Mouse (Mus musculus) brain, adult 2 months (tissue): Measurements from ENCODE around the gene Plekhd1.

Experiments used
- DNase-seq: peaks from one replicate; pipeline ENCODE4 v3.0.0; 2011; ENCODE audit warnings: low read depth, low spot score

Plekhd1 gene

DNA sequence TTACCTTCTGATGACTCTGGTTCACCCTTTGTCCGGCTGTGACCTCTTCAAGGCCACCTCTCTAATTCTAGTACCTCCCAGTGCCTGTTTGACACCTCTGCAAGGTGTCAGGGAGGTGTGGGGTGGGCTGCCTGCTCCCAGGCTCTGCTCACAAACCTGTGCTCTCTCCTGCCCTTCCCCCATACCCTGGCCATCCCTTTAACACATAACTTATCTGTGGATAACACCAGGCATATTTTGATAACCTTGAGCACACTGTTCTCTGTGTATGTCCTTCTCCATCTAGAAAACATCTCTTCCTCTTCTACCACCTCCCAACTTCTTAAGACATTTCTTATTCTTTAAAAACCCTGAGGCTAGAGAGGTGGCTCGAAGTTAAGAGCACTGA is 6.7 kb downstream of the Plekhd1 start:
- DNase-seq, result no peak

DNA sequence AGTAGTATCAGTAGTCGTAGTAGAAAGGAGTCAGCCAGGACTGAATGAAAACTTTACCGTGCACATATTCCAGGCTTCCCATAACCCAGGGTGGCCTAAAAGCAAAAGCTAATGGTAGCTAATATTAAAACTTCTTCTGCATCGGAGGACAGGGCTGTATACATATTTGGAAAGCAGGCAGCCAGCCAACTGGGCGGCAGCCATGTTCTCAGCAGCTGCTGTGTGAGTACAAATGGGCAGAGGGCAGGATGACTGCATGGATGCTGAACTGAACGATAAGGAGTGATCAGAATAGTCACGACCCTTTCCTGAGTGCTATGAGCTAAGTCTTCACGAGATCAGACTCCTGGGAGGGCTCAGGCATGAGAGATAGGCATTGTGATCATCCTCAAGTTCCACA is 8.9 kb downstream of the Plekhd1 start:
- peak; percentile 28 for DNase-seq

DNA sequence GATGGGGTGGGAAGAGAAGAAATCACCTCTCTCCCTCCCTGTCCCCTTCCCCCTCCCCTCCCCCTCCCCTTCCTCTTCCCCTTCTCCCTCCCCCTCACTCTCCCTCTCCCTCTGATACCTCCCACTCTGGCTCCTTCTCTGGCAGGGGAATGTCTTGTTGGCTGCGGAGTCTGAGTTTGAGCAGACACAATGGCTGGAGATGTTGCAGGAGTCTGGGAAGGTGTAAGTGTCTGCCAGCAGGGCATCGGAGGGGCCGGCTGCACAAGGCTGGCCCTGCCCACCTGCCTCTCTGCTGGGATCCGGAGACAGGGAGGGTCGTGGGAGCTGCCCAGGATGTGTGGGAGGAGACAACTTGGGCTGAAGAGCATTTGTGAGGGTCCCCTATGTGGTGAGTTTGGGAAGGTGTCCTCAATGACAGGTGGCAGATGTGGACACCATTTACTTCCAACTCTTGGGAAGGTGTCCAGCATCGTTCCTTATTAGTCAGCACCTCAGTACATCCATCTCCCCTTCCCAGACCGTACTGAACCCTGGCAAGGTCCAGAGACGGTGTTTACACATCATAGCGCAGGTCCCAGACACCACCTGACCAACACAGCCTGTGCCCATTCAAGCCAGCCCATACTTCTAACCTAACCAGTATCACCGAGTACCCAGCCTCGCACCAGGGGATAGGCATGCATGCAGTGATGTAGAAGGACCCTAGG is 14.0 kb downstream of the Plekhd1 start:
- no peak for DNase-seq

DNA sequence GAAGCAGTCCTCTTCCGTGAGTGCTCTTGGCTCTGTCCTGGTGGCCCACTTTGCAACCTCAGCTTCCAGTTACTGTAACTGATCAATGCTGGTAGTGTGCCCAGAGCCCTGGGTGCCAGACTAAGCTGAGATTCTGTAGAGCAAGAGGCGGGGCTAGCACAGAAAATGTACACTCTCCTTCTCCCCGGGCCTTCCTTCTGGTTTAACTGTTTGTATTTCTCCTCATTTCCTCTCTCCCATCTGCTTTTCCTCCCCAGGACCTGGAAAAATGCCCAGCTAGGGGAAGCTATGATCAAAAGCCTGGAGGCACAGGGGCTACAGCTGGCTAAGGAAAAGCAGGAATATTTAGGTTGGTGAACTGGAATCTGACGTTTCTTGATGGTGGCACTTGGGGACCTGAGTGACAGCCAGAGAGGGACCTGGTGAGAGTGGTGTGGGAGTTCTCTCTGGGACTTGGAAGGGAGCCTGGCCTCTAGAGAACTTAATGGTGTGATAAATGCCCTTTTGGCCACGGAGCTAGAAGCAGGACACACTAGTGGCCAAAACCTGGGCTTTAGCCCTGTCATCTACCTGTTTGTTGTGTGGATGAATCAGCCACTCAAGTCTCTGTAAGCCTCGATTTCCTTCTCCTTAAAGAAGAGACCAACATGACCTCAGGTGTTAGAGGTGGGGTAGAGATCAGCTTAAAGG is 14.7 kb downstream of the Plekhd1 start:
- DNase-seq, result peak; percentile 74

DNA sequence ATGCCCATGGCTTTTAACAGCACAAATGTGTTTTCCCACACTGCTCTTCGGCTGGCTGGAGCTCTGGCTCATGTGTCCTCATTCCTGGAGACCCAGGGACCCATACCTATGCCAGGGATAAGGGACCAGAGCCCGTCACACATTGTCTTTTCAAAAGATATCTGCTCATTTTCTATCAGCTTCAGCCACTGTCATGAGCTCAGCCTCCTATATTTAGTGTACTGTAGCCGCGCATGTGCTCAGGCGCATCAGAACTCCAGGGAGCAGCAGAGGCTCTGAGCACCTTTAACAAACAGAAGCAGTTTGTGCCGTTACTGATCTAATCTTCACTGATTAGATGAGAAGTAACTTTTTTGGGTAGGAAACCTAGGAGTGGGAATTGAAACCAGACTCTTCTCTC is 23.5 kb downstream of the Plekhd1 start:
- no peak for DNase-seq

DNA sequence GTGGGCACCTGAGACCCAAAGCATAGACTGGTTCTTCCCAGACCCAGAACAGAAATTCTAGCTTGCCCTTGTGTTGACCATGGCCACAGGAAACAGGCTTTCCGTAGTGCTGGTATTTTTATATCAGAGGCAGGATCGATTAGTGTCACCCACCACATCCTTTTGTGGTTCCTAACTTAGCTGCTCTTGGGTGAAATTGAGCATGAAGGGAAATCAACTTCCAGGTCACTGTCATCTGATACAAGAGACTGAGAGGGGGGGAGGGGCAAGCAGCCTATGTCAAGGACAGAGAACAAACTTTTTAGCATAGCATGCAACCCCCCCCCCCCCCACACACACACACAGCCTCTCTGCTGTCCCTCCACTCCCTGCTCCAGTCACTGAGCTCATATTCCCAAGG is 26.8 kb downstream of the Plekhd1 start:
- DNase-seq, result no peak

DNA sequence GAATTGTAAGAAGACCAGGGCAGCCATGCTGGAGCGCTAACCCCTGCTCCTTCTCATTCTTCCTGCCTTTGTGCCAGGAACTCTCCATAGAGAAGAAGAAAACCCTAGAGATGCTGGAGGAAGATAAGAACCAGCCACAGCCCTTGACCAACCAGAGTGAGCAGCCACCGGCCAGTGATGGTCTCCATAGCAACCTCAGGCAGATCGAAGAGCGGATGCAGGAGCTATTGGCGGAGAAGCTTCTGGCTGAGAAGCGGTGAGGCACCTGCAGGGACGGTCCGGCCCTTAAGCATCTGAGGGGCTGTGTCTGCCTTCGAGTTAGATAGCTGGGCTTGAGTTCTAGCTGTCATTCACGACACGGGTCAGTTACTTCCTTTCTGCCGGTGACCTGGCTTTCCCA is 28.1 kb downstream of the Plekhd1 start:
- DNase-seq, result peak; percentile 33

DNA sequence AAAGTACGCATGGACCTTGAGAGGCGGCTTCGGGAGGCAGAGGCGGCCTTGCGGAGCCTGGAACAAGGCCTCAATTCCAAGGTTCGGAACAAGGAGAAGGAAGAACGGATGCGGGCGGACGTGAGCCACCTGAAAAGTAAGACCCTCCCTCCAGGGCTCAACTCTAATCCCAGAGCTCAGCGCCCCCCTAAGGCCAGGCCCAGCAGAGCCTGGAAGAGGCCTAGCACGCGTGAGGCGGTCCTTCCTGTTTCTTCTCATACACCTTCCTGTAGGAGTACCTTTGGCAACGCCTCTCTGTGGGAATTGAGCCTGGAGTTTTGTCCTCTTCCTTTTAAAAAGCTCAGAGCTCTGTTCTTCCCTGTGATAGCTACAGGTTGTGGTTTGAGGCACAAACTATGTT is 29.1 kb downstream of the Plekhd1 start:
- DNase-seq, result no peak

DNA sequence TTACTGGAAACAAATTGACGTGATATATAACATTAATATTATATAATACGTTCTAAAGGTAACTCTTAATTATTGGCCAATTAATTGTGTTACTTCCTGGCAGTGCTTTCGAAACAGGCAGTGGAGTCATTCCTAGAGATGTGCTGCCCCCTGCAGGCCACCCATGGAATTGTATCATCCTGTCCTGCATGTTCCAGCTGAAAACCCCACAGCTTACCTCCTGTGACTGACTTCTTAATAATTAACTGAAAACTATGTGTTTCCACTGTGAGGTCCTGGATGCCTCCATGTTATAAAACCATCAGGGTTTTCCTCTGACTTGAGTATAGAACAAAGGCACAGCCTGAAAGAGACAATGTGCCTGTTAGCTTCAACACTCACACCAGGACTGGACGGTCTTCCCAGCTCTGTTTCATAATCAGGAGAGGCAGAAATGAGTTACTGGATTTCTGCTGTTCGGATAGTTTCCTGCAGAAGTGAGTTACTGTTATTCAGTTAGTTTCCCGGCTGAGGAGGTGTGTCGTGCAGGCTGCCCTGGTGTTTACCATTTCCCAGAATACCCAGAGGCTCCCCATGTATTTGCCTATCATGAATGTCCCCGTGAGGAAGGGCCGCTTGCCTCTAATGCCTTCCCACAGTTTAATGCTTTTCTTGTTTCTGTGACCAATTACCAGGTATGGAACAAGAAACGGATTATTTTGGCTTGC is 32.6 kb downstream of the Plekhd1 start:
- DNase-seq, result peak; percentile 85

DNA sequence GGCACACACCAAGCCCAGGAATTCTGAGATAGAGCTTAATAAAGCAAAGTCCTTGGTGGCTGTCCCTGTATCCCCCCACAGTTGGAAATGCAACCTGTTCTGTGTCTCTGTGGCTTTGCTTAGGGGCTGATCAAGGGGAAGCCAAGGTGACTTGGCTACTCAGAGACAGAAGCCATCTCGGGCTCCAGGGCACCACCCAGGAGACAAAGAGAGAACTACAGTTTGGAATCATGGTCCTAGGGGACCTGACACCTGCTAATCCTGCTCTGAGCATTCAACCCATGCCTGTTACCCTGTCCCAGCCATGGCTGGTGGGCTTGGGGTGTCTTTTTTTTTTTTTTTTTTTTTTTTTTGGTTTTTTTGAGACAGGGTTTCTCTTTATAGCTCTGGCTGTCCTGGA is 35.8 kb downstream of the Plekhd1 start:
- no peak for DNase-seq

DNA sequence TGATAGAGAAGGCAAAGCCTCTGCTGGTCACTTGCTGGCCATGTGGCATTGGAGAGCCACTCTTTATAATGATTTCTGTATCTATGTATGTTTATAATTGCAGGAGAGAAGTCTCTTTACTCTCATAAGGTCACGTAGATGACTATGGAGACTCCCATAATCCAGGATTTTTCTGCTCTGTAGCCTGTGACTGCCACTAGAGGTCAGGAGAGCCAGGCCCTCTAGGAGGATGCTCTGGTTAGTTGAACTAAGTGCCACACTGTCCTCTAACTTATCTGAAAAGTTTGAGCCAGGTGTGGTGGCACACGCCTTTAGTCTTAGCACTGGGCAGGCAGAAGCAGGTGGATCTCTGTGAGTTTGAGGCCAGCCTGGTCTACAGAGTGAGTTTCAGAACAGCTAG is 36.4 kb downstream of the Plekhd1 start:
- DNase-seq, result peak; percentile 28

DNA sequence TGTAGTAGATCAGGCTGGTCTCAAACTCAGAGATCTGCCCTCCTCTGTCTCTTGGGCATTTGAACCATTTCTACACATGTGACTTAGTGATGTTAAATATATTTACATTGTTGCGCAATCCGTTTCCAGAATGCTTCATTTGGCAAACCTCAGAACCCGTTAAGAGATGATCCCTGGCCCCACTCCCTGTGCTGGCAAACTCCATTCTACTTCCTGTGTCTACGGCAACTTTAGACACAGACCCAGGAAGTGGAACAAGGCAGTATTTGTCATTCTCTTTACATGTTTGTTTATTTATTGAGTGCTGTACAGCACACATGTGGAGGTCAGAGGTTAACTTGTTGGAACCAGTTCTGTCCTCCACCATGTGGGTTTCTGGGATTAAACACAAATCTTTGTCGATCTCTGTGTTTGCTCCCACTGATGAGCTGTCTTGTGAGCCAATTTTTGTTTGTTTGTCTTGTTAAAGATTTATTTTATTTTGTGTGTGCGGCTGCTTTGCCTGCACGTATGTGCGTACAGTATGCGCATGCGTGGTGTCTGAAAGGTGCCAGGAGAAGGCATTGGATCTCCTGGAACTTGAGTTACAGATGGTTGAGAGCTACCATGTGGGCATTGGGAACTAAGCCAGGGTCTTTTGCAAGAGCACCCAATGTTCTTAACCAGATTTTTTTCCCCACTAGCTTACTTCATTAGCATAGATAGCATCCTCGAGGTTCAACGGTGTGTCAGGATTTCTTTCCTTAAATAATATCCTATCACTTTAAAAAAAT is 37.6 kb downstream of the Plekhd1 start:
- peak; percentile 73 for DNase-seq

DNA sequence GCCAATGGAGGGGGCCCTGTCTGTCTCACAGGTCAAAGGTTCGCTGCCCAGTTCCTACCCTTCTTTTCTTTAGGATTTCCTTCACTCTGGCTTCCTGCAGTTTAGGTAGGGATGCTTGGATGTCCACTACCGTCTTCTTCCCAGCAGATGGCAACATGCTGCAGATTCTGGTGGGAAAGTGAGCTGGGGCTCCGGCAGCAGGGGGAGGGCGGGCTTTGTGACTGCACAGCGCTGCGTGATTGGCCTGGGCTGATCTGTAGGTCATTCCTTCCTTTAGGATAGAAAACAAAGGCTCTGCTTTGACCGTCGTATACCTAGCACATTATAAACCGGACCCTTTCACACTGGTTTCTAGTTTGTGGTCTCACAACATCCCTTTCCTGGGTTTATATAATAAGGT is 38.2 kb downstream of the Plekhd1 start:
- DNase-seq, result peak; percentile 94

DNA sequence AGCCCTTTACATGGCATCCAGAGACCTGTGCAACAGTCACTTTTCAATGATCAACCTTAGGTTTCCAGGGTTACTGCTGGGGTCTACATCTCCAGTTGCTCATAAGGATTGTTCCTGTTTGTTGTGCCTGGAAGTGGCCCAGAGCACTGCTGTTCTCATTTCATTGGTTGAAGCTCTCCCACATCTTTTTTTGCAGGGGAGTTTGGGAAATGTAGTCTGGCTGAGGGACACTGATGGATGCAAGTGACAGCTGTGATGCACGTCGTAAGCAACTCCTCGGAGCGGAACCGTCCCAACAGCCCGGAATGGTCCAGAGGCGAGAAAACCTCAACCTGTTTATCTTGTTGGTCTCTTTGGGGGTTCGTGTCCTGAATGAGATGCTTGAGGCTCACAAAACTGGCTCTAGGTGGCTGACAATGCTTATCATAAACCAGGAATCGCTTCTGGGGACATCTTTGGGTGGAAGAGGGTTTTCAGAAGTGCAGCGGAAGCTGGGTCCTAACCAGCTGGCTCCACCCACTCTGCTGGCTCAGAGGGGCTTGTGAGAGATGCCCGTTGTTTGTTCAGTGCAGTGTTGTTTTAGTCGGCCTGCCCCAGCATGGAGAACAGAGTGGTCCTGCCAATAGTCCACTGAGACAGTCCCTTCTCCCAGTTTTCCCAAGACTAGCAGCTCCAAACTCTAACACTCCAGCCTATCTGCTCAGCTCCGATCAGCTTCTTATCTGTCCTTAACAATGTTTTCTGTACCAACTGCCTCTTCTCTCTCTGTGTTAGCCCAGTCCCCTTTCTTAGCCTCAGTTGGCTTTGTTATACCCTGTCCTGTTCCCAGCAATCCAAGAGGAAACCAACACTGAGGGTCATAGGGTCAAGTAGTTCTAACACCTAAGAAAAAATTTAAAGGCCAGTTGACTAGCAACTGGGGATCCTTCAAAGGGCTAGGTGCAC is 42.4 kb downstream of the Plekhd1 start:
- DNase-seq, result no peak

DNA sequence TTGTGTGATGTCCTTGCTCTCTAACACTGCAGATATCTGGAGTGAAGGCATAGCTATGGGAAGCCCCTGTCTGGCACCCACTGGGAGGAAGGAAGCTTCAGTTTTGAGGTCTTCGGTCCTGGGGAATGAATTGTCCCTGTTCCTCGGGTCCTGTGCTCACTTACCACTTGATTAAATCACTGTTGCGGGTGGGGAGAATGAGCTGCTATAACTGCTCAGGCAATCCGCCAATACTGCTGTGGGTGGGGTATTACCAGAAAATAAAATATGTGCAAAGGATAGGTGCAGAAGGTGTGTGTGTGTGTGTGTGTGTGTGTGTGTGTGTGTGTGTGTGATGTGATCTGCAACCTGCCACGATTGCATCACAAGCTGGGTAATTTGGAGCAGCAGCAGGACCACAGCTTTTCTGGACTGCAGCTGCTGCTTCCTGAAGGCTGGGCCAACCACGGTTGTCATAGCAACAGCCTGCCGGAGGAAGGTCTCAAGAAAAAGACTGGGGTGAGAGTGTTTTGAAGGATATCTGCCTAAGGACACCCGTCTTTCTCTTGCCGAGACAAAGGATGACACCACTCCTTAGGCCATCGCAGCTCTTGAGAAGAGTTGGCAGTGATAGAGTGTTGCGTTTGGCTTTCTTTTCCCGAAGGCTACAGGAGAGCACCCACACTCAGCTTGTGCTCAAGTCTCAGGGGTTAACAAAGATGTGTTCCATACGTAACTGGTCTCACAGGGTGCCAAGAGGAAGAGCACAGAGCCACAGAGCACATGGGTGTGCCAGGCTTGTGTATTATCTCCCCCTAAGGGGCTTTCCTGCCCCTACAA is 44.3 kb downstream of the Plekhd1 start:
- peak; percentile 94 for DNase-seq

DNA sequence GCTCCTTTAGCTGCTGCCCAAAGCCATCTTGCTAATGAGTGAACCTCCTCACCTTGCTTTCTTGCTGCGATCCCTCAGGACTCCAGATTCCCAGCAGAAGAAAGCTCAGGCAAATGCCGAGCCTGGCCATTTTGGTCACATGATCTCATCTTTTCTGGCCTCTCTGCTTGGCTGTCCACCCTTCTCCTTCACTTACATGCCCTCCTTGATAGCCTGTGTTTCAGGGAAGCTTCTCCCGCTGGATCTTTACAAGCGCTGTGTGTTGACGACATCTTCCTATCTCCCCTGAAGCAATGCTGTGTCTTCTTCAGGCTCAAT is 44.9 kb downstream of the Plekhd1 start:
- no peak for DNase-seq

DNA sequence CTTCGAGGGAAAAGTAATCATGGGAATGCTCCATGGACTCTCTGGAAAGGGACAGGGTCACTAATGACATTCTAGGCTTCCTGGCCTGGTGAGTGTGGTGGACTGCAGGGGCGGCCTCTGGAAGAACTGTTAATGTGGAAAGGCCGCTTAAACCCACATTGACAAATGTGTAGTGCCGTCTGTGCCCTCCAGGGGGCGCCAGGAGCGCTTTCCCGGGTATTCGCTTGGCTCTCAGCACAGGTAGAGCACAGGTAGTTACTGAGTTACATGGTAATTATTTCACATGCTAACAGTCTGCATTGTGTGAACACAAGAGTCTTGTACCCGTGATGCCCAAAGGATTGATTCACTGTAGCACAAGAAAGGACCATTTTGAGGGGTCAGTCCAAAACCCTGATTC is 47.1 kb downstream of the Plekhd1 start:
- no peak for DNase-seq

DNA sequence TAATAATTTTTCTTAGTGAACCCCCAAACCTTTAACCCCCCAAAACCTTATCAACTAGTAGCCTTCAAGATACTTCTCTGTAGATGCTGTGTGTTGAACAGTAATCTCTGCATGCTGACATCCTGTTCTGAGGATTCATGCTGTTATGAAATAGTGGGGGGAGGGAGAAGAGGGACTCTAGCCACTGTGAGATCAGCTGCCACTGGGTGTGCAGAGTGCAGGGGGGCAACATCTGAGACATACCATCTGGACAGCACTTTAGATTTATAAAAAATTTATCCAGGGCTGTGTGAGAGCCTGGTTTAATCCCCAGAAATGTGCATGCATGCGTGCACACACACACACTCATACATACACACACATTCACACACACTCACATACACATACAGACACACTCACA is 52.2 kb downstream of the Plekhd1 start:
- no peak for DNase-seq

DNA sequence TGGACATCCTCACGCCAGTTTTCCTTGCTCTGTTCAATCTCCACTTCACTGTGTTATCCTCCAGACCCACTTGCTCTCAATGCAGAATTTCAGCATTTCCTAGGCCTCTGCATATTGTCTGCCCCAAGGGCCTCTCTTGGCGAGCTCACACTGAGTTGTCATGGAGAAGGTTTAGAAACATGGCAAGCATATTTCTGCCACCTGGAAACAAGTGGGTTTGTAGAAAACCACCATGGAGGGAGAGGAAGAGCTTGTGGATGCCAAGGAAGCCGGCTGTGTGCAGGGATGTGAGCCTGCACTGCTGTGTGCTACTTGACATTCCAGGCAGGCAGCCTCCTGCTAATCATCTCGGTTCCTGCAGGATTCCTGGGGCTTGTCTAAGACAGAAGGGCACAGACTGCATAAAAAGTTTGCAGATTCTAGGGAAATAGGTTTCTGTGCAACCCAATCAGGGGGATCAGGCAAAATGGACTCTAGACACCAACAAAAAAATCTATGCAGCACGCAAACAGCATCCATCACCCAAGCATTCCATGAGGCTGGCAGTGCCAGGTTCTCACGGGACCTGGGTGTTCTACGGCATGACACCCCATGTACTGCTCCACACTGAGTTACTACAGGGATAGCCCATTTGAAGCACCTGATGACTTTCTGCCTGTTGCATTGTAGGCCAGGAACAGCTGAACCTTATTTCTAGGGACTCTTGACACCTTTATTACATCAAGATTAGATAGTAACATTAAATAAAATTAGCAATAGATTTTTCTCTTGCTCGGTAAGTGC is 53.8 kb downstream of the Plekhd1 start:
- DNase-seq, result peak; percentile 62

DNA sequence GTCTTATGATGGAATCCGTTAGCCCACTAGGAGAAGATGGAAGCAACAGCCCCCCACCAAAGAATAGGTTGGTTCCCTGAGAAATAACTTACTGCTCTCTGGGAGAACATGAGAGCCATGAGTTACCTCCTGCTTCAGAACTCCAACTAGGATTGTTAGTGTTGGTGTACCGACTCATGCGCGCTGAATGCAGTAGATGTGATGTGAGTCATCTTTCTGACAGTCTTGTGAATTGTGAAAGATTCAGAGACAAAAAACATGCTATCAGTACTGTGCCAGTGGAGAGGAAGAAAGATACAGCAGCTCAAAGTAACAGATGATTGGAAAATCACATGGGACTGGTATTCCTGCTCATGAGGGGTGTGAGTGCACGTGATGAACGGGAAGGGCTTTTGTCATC is 59.2 kb downstream of the Plekhd1 start:
- peak; percentile 68 for DNase-seq
